Mouse (Mus musculus): ENCODE data around the gene Olfr1089. TPM values are rescaled to one million over a fixed set of nuclear protein-coding genes. Genes with fewer than 3 reads are reported as not detected.

Olfr1089 gene
- polyA plus RNA-seq (2017; shearing (Covaris generic)), result not detected

DNA sequence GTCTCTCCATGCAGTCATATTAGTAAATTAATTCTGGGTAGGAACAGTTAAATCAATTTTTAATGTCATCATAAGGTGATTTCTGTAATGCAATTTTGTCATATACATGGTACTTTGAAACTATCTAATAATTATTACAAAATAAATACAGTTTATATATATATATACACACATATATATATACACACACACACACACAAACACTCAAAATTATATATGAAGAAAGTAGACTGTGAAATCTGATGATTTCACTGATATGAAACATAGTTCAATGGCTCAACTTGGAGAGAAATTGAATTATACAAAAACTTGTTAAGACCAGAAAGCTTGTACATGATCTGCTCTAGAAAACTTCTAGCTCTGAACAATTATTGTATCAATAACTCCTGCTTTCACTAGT, at the start of gene Olfr1089:
TSS of gene Olfr1089 (minus strand) at position 101 of the 400 bp plus-strand sequence.
- ATAC-seq, result no peak

DNA sequence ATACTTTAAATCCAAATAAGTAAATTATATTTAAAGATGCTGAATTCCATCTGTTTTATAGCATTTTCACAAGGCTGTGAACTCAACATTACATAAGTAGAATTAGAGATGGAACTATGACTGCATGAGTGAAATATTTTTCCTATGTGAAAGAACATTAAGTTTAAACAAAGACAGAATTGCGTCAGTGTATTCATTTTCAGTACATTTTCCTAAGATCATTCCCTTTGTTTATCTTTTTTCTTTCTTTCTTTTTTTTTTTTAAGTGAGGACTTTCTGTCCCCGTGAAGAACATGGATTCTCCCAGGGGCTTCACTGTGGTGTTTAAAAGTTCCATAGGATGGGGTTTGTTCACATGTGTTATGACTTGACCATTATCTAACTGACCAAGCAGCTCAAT, 48.7 kb upstream of the Olfr1089 start, which contains the start of gene Olfr1093:
TSS of gene Olfr1093 (plus strand) at position 301 of the 400 bp plus-strand sequence.
- no peak for ATAC-seq

DNA sequence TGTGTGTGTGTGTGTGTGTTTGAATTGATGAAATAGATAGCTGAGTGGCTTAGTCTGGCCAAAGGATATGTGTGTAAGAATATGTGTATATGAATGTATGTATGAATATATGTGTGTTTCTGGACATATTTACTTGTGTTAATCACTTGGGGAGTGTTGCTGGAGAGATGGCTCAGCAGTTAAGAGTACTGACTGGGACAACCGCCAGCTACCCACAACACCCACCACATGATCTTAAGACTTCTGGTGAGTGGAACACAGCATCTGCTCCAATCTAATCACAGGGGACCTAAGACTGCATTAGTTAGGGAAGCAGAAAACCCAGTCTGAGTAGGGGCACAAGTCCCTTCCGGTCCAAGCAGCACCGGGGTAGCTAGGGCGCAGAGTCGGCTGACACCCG, 27.5 kb upstream of the Olfr1089 start:
- ATAC-seq, result no peak

DNA sequence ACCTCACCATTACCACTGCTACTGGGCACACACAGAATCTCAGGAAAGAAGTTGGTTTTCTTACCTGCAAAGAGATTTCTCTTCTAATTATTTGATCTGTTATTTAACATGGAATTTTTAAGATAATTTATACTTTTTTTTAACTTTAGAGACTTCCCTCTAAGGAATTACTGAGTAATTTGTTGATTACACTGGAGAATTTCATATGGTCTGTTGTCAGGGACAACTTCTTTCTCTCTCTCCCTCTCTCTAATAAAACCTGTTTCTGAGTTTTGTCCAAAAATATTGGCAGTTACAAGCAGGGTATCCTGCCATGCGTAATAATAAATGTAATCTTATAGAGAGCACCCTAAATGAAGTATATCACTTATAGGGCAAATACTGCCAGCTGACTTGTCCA, 25.4 kb upstream of the Olfr1089 start, which contains the start of gene Olfr1090:
TSS of gene Olfr1090 (minus strand) at position 101 of the 400 bp plus-strand sequence.
- no peak for ATAC-seq

DNA sequence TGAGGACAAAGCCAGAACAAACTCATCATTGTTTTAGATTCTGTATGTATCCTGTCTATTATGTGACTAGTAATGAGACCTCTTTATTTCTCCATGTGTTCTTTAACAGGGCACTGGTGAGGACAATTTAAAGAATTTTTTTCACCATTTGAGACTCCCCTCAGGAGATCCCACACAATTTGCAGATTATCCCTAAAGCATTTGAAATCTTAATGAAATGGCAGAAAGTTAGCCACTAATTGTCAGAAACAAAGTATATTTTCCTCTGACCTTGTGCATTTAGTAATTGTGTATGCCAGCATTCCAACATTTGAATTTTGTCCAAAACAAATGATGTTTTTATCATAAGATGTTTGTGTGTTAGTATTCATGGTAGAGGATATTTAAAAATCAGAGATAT, 35.2 kb downstream of the Olfr1089 start, which contains the start of gene Olfr1087:
TSS of gene Olfr1087 (minus strand) at position 101 of the 400 bp plus-strand sequence.
- no peak for ATAC-seq

Other genes starting within 250 kb of the Olfr1089 start
- not detected for gene Olfr228, start 246.3 kb downstream of the Olfr1089 start, polyA plus RNA-seq (2017; shearing (Covaris generic))
- gene Olfr1076, start 225.2 kb downstream of the Olfr1089 start, polyA plus RNA-seq (2017; shearing (Covaris generic)), result not detected
- gene Olfr1079, start 191.2 kb downstream of the Olfr1089 start, polyA plus RNA-seq (2017; shearing (Covaris generic)), result not detected
- gene Olfr1080, start 175.5 kb downstream of the Olfr1089 start, polyA plus RNA-seq (2017; shearing (Covaris generic)), result not detected
- gene Olfr1082, start 134.7 kb downstream of the Olfr1089 start, polyA plus RNA-seq (2017; shearing (Covaris generic)), result not detected
- gene Olfr1084, start 94.0 kb downstream of the Olfr1089 start, polyA plus RNA-seq (2017; shearing (Covaris generic)), result not detected
- gene Olfr1085, start 71.7 kb downstream of the Olfr1089 start, polyA plus RNA-seq (2017; shearing (Covaris generic)), result not detected
- not detected for gene Olfr1086, start 53.6 kb downstream of the Olfr1089 start, polyA plus RNA-seq (2017; shearing (Covaris generic))
- not detected for gene Olfr1087, start 35.3 kb downstream of the Olfr1089 start, polyA plus RNA-seq (2017; shearing (Covaris generic))
- not detected for gene Olfr1090, start 25.3 kb upstream of the Olfr1089 start, polyA plus RNA-seq (2017; shearing (Covaris generic))
- not detected for gene Olfr1093, start 48.8 kb upstream of the Olfr1089 start, polyA plus RNA-seq (2017; shearing (Covaris generic))
- not detected for gene Olfr141, start 76.3 kb upstream of the Olfr1089 start, polyA plus RNA-seq (2017; shearing (Covaris generic))
- not detected for gene Olfr1094, start 91.0 kb upstream of the Olfr1089 start, polyA plus RNA-seq (2017; shearing (Covaris generic))
- gene Olfr1095, start 118.0 kb upstream of the Olfr1089 start, polyA plus RNA-seq (2017; shearing (Covaris generic)), result not detected
- not detected for gene Gm13723, start 141.1 kb upstream of the Olfr1089 start, polyA plus RNA-seq (2017; shearing (Covaris generic))
- not detected for gene Olfr1097, start 158.5 kb upstream of the Olfr1089 start, polyA plus RNA-seq (2017; shearing (Covaris generic))
- not detected for gene Olfr1098, start 190.8 kb upstream of the Olfr1089 start, polyA plus RNA-seq (2017; shearing (Covaris generic))
- gene Olfr1099, start 227.0 kb upstream of the Olfr1089 start, polyA plus RNA-seq (2017; shearing (Covaris generic)), result not detected
- not detected for gene Olfr1100, start 246.3 kb upstream of the Olfr1089 start, polyA plus RNA-seq (2017; shearing (Covaris generic))

All from inflammation-experienced regulatory T-cells, adult 6 months (primary cell).